Mouse (Mus musculus): ENCODE measurements at regions not wholly inside any gene's neighbourhood (a gene's known extent, or its start where the extent isn't known, plus 50 kb on each side); places are given as distances from the start of the nearest gene placed in this dataset.

- TF ChIP-seq CTCF (IDR thresholded peaks at IDR 0.05; ENCODE audit: extremely low read depth, insufficient read length, insufficient replicate concordance, low read depth, low read length) (no peak), POLR2A (IDR thresholded peaks at IDR 0.05; ENCODE audit: low read depth, low read length) (no peak)
Observed at GRCm38 (mm10) chr2:51288678-51289077, 139.8 kb upstream of the Rnd3 start.
